Mouse (Mus musculus): Measurements from ENCODE around the gene Gm6993.

Gene Gm6993

GRCm38 (mm10) chr12:31239798-31240197 lies 772 bp upstream of the Gm6993 start:
- no peak for DNase-seq (ENCODE audit: low read depth, low spot score)

GRCm38 (mm10) chr12:31241595-31242342 lies 1.2 kb downstream of the Gm6993 start:
- DNase-seq (ENCODE audit: low read depth, low spot score): no peak

GRCm38 (mm10) chr12:31244001-31244400 lies 3.4 kb downstream of the Gm6993 start:
- DNase-seq (ENCODE audit: low read depth, low spot score): no peak

- DNase-seq (ENCODE audit: low read depth, low spot score): no peak
Measured at GRCm38 (mm10) chr12:31244691-31245090, 4.1 kb downstream of the Gm6993 start.

GRCm38 (mm10) chr12:31246153-31246552 lies 5.6 kb downstream of the Gm6993 start:
- DNase-seq (ENCODE audit: low read depth, low spot score): no peak

- no peak for DNase-seq (ENCODE audit: low read depth, low spot score)
Measured at GRCm38 (mm10) chr12:31246615-31247014, 6.0 kb downstream of the Gm6993 start.

- no peak for DNase-seq (ENCODE audit: low read depth, low spot score)
Measured at GRCm38 (mm10) chr12:31248165-31248564, 7.6 kb downstream of the Gm6993 start.

- no peak for DNase-seq (ENCODE audit: low read depth, low spot score)
Measured at GRCm38 (mm10) chr12:31248681-31249080, 8.1 kb downstream of the Gm6993 start.

- DNase-seq (ENCODE audit: low read depth, low spot score): no peak
Measured at GRCm38 (mm10) chr12:31252259-31252658, 11.7 kb downstream of the Gm6993 start.

- DNase-seq (ENCODE audit: low read depth, low spot score): no peak
Measured at GRCm38 (mm10) chr12:31254978-31255377, 14.4 kb downstream of the Gm6993 start.

GRCm38 (mm10) chr12:31256121-31256903 lies 15.7 kb downstream of the Gm6993 start:
- no peak for DNase-seq (ENCODE audit: low read depth, low spot score)

- DNase-seq (ENCODE audit: low read depth, low spot score): no peak
Measured at GRCm38 (mm10) chr12:31261882-31262281, 21.3 kb downstream of the Gm6993 start.

GRCm38 (mm10) chr12:31263921-31264320 lies 23.4 kb downstream of the Gm6993 start:
- no peak for DNase-seq (ENCODE audit: low read depth, low spot score)

GRCm38 (mm10) chr12:31265005-31265721 lies 24.6 kb downstream of the Gm6993 start, which contains the start of gene Lamb1:
Gene Lamb1, plus strand, starts transcription at chr12:31265234.
- no peak for DNase-seq (ENCODE audit: low read depth, low spot score)

GRCm38 (mm10) chr12:31265722-31266431 lies 25.3 kb downstream of the Gm6993 start:
- no peak for DNase-seq (ENCODE audit: low read depth, low spot score)

- no peak for DNase-seq (ENCODE audit: low read depth, low spot score)
Measured at GRCm38 (mm10) chr12:31266686-31267085, 26.1 kb downstream of the Gm6993 start.

GRCm38 (mm10) chr12:31267363-31267762 lies 26.8 kb downstream of the Gm6993 start:
- no peak for DNase-seq (ENCODE audit: low read depth, low spot score)

GRCm38 (mm10) chr12:31268315-31268714 lies 27.7 kb downstream of the Gm6993 start:
- no peak for DNase-seq (ENCODE audit: low read depth, low spot score)

- DNase-seq (ENCODE audit: low read depth, low spot score): no peak
Measured at GRCm38 (mm10) chr12:31269020-31269597, 28.5 kb downstream of the Gm6993 start.

GRCm38 (mm10) chr12:31270361-31270760 lies 29.8 kb downstream of the Gm6993 start:
- no peak for DNase-seq (ENCODE audit: low read depth, low spot score)

GRCm38 (mm10) chr12:31270776-31271175 lies 30.2 kb downstream of the Gm6993 start:
- DNase-seq (ENCODE audit: low read depth, low spot score): no peak
